In the genomic region with DNA sequence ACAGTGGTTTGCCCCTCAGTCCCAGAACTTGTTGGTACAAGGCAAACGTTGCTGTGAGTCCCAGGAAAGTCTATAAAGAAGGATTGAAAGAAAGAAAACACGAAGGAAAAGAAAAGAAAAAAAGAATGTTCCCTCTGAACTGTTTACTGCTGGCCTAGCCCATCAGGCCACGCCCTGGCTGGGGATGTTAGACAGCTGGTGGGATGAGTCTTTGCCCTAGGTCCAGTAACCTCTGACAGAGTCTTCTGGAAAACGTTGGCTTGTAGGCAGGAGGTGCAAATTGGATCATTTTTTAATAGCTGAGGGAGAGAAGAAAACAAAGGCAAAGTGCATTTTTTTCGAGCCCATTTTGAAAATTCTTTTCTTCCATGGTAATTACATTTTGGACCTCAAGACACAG, we compare ENCODE assay signal across 14 mouse cellular contexts.
"Had no signal": no experiment of that assay in that cellular context is flagged by ENCODE, and none has a peak within 500 bp of the region (broad histone marks: within the 10 kb centered on the region; RNA-seq: fewer than 3 reads in every experiment).

No protein-coding gene starts in this region.

- DNase-seq: liver, embryonic 13.5 days; liver, postnatal 0 days; lung, postnatal 14 days; right cerebral cortex, postnatal 14 days; thymus, adult 2 months; thymus, postnatal 25 days; thymus, postnatal 4 days had no signal

- H3K4me3 ChIP-seq: liver, embryonic 13.5 days; liver, embryonic 15.5 days; lung, embryonic 15.5 days; megakaryocyte, embryonic 14.5 days; midbrain, embryonic 13.5 days; midbrain, embryonic 15.5 days; neural tube, embryonic 12.5 days; stomach, embryonic 15.5 days had no signal

- H3K4me1 ChIP-seq: liver, embryonic 13.5 days; liver, embryonic 15.5 days; lung, embryonic 15.5 days; megakaryocyte, embryonic 14.5 days; midbrain, embryonic 13.5 days; midbrain, embryonic 15.5 days; neural tube, embryonic 12.5 days; stomach, embryonic 15.5 days had no signal
